Mouse (Mus musculus): ENCODE measurements around the gene Dbp. TPM values are rescaled to one million over a fixed set of nuclear protein-coding genes. Genes with fewer than 3 reads are reported as not detected.

Gene Dbp
- polyA plus RNA-seq, 1 experiment from 2014 or later: 3.2 TPM

DNA sequence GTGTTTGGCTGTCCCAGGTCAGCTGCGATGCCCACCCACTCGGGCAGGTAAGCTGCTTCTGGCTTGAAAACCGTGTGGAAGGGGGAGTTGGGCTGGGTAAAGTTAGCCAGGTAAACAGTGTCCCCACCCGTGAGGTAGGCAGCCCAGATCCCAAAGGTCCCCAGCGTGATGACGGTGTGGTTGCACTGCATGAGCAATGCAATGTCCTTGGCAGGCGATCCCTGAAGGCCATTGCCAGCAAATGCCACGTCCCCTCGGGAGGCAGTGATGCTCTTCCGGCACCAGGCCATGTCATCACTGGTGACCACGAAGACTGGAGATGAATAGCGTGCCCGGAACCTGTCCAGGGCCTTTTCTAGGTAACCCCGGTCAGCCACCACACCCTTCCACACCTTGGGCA, 26.4 kb upstream of the Dbp start:
- Histone ChIP-seq H3K4me1 (ENCODE audit: control insufficient read depth, insufficient read depth, low read depth, low read length) (peaks cover 4% of the 10 kb centered on the region; the same call in 1 of the 2 replicates), H3K27me3 (replicated peaks; ENCODE audit: control insufficient read depth, insufficient read depth, low read length) (no peaks in the 10 kb centered on the region), H3K27ac (ENCODE audit: low read depth, low read length) (no peak overlapping the region), H3K4me3 (ENCODE audit: low read length) (no peak overlapping the region), H3K36me3 (ENCODE audit: control insufficient read depth, insufficient read depth, low read length) (no peaks in the 10 kb centered on the region), H3K9me3 (ENCODE audit: control insufficient read depth, low read length) (no peaks in the 10 kb centered on the region), H3K4me2 (ENCODE audit: low read length) (no peak overlapping the region), H3K9ac (ENCODE audit: low read depth, low read length) (no peak overlapping the region)
- 96% methylated on average over 14 of the region's 14 CpGs for WGBS
- ATAC-seq: no peak

GRCm38 (mm10) chr7:45679966-45680621, 24.8 kb upstream of the Dbp start:
- WGBS: 64% methylated on average over 14 of the region's 14 CpGs
- no peak overlapping the region for H3K9ac ChIP-seq (ENCODE audit: low read depth, low read length)
- no peak overlapping the region for H3K4me3 ChIP-seq (ENCODE audit: low read length)
- H3K4me1 ChIP-seq (ENCODE audit: control insufficient read depth, insufficient read depth, low read depth, low read length): peaks cover 4% of the 10 kb centered on the region; the same call in 1 of the 2 replicates
- no peak overlapping the region for H3K4me2 ChIP-seq (ENCODE audit: low read length)
- no peak overlapping the region for H3K27ac ChIP-seq (ENCODE audit: low read depth, low read length)
- no peaks in the 10 kb centered on the region for H3K27me3 ChIP-seq (replicated peaks; ENCODE audit: control insufficient read depth, insufficient read depth, low read length)
- ATAC-seq: no peak
- H3K9me3 ChIP-seq (ENCODE audit: control insufficient read depth, low read length): no peaks in the 10 kb centered on the region
- H3K36me3 ChIP-seq (ENCODE audit: control insufficient read depth, insufficient read depth, low read length): no peaks in the 10 kb centered on the region

DNA sequence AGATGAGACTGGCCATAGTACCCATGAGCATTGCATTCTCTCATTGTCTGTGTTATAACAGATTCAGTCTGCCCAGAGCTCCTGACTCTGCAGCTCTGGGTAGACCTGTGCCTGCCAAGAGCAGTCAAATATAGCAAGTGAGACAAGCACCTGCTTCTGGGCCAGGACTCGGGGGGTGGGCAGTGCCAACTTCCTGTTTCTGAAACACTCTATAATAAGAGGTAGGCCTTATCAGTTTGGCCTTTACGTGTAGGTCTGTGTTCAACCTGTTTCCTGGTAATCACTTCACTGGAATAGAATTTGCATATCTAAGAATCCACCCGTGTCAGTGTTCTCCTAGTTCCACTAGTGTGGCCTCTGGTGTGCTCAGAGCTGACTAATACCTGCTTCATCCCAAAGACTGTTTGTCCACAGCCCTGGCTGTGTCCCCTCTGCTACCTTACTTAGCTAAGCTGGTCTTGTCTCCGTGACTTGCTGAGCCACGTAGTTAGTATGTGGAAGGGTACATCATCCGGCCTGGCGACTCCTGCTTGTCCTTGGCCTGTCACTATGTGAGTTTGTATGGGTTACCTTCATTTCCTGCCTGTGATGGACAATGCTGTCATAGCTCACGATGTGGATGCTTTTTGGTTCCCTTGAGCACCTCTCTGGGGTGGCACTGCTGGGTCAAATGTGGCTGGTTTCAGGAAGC, 23.7 kb upstream of the Dbp start:
- WGBS: 88% methylated on average over 8 of the region's 8 CpGs

DNA sequence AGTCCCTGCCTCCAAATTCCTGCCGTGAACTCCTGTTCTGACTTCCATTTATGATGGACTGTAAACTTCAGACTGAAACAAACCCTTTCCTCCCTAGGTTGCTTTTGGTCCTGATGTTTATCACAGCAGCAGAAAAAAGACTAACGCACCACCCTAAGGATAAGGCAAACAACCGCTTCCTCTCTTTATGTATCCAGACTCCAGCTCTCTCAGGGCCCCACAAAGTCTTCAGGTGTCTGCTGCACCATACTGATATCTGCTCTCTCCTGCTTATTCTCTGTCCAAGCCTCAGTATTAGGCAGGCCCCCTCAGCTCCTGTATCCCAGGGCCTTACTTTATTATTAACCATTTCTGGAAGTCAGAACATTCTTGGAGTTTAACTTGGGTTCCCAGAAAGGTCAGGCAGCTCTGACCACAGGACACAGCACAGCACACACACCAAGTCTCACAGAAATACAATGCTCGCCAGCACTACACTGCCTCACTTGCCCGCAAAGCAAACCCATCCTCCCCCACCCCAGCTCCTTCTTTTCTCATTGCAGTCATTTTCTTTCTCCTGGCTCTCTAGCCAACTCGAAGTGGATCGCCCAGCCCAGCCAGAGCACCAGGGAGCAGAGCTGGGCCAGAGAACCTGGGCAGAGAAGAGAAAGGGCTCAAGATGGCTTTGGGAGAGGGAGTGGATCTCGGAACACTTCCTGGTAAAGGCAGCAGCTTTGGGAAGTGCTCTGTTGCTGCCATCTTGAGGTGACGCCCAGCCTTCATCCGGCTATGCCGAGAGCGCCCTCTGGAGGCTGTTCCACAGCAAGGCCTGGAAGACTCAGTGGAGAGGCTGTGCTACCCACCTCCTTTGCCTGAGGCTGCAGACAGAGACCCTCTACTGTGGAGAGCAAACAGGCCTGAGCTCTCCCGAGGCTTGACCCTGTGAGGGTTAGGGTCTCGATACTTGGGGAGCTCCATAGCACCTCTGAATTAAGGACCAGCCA, 22.5 kb upstream of the Dbp start:
- Histone ChIP-seq H3K36me3 (ENCODE audit: control insufficient read depth, insufficient read depth, low read length) (no peaks in the 10 kb centered on the region), H3K27ac (ENCODE audit: low read depth, low read length) (peak overlapping the region; percentile 69; the same call in 1 of the 2 replicates), H3K4me1 (ENCODE audit: control insufficient read depth, insufficient read depth, low read depth, low read length) (peaks cover 4% of the 10 kb centered on the region; the same call in 1 of the 2 replicates), H3K27me3 (replicated peaks; ENCODE audit: control insufficient read depth, insufficient read depth, low read length) (no peaks in the 10 kb centered on the region), H3K4me3 (ENCODE audit: low read length) (no peak overlapping the region), H3K9ac (ENCODE audit: low read depth, low read length) (peak overlapping the region; percentile 60), H3K4me2 (ENCODE audit: low read length) (peak overlapping the region; percentile 49), H3K9me3 (ENCODE audit: control insufficient read depth, low read length) (no peaks in the 10 kb centered on the region)
- WGBS: 28% methylated on average over 14 of the region's 14 CpGs
- ATAC-seq: peak; percentile 78

More for the DNA sequence above, 23.7 kb upstream of the Dbp start:
- no peaks in the 10 kb centered on the region for H3K36me3 ChIP-seq (ENCODE audit: control insufficient read depth, insufficient read depth, low read length)
- no peak overlapping the region for H3K27ac ChIP-seq (ENCODE audit: low read depth, low read length)
- no peaks in the 10 kb centered on the region for H3K9me3 ChIP-seq (ENCODE audit: control insufficient read depth, low read length)
- peaks cover 4% of the 10 kb centered on the region; the same call in 1 of the 2 replicates for H3K4me1 ChIP-seq (ENCODE audit: control insufficient read depth, insufficient read depth, low read depth, low read length)
- no peak overlapping the region for H3K9ac ChIP-seq (ENCODE audit: low read depth, low read length)
- H3K27me3 ChIP-seq (replicated peaks; ENCODE audit: control insufficient read depth, insufficient read depth, low read length): no peaks in the 10 kb centered on the region
- ATAC-seq: no peak
- H3K4me2 ChIP-seq (ENCODE audit: low read length): no peak overlapping the region
- no peak overlapping the region for H3K4me3 ChIP-seq (ENCODE audit: low read length)

- Histone ChIP-seq H3K4me1 (ENCODE audit: control insufficient read depth, insufficient read depth, low read depth, low read length) (peaks cover 4% of the 10 kb centered on the region; the same call in 1 of the 2 replicates), H3K27me3 (replicated peaks; ENCODE audit: control insufficient read depth, insufficient read depth, low read length) (no peaks in the 10 kb centered on the region), H3K4me2 (ENCODE audit: low read length) (no peak within 1 kb of the TSS), H3K9ac (ENCODE audit: low read depth, low read length) (no peak within 1 kb of the TSS; the same call in none of the 2 replicates), H3K9me3 (ENCODE audit: control insufficient read depth, low read length) (no peaks in the 10 kb centered on the region), H3K36me3 (ENCODE audit: control insufficient read depth, insufficient read depth, low read length) (no peaks in the 10 kb centered on the region), H3K4me3 (ENCODE audit: low read length) (no peak within 1 kb of the TSS), H3K27ac (ENCODE audit: low read depth, low read length) (no peak within 1 kb of the TSS; the same call in 1 of the 2 replicates)
- 80% methylated on average over 7 of the region's 7 CpGs for WGBS
- ATAC-seq: no peak
Observed at GRCm38 (mm10) chr7:45683396-45684050, 21.4 kb upstream of the Dbp start, which contains the start of gene Ntn5. Gene Ntn5 (plus strand): TSS chr7:45684022.

DNA sequence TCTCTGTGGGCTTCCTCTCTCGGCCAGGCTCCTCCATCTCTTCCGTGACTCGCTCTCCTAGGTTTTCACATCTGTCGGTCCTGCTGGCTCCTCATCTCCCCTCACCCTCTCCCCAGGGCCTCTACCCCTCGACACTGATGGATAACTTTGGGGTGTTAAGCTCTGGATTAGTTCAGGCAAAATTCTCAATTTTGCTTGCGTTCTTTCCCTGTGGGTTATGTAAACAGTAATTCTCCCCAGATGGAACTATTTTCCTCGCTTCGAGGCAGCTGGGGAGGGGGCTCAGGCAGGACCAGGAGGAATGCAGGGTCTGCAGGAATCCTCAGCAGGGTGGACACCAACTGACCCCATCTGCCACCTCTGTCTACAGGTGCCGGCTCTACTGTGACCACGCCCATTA, 19.1 kb upstream of the Dbp start:
- Histone ChIP-seq H3K36me3 (ENCODE audit: control insufficient read depth, insufficient read depth, low read length) (no peaks in the 10 kb centered on the region), H3K9ac (ENCODE audit: low read depth, low read length) (no peak overlapping the region), H3K4me2 (ENCODE audit: low read length) (no peak overlapping the region), H3K27ac (ENCODE audit: low read depth, low read length) (no peak overlapping the region), H3K9me3 (ENCODE audit: control insufficient read depth, low read length) (no peaks in the 10 kb centered on the region), H3K4me3 (ENCODE audit: low read length) (no peak overlapping the region), H3K27me3 (replicated peaks; ENCODE audit: control insufficient read depth, insufficient read depth, low read length) (no peaks in the 10 kb centered on the region), H3K4me1 (ENCODE audit: control insufficient read depth, insufficient read depth, low read depth, low read length) (peaks cover 4% of the 10 kb centered on the region; the same call in 1 of the 2 replicates)
- WGBS: 54% methylated on average over 10 of the region's 10 CpGs
- ATAC-seq: no peak

DNA sequence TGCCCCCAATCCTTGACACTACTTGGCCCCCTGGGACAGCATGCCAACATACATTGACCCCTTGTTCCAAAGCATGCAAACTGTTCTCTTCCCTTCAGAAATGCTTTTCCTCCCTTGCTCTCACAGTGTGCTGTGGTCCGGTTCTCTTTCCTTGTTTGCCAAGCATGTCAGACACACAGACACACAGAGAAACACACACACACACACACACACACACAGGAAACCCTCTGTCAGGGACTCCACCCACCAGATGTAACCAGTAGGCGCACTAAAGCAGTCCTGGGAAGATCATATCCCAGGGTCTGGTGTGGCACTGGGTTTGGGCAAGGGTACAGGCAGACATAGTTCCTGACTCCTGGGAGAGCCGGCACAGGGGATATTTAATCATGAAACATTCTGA, 18.0 kb upstream of the Dbp start:
- ATAC-seq: no peak
- Histone ChIP-seq H3K36me3 (ENCODE audit: control insufficient read depth, insufficient read depth, low read length) (no peaks in the 10 kb centered on the region), H3K27me3 (replicated peaks; ENCODE audit: control insufficient read depth, insufficient read depth, low read length) (no peaks in the 10 kb centered on the region), H3K9me3 (ENCODE audit: control insufficient read depth, low read length) (no peaks in the 10 kb centered on the region), H3K27ac (ENCODE audit: low read depth, low read length) (no peak overlapping the region), H3K9ac (ENCODE audit: low read depth, low read length) (no peak overlapping the region), H3K4me2 (ENCODE audit: low read length) (no peak overlapping the region), H3K4me1 (ENCODE audit: control insufficient read depth, insufficient read depth, low read depth, low read length) (peaks cover 4% of the 10 kb centered on the region; the same call in 1 of the 2 replicates), H3K4me3 (ENCODE audit: low read length) (no peak overlapping the region)
- 62% methylated on average over 3 of the region's 3 CpGs for WGBS

- no peak overlapping the region for H3K9ac ChIP-seq (ENCODE audit: low read depth, low read length)
- no peaks in the 10 kb centered on the region for H3K9me3 ChIP-seq (ENCODE audit: control insufficient read depth, low read length)
- 64% methylated on average over 6 of the region's 6 CpGs for WGBS
- no peak overlapping the region for H3K27ac ChIP-seq (ENCODE audit: low read depth, low read length)
- ATAC-seq: no peak
- no peaks in the 10 kb centered on the region for H3K36me3 ChIP-seq (ENCODE audit: control insufficient read depth, insufficient read depth, low read length)
- H3K4me3 ChIP-seq (ENCODE audit: low read length): no peak overlapping the region
- H3K4me2 ChIP-seq (ENCODE audit: low read length): no peak overlapping the region
- H3K27me3 ChIP-seq (replicated peaks; ENCODE audit: control insufficient read depth, insufficient read depth, low read length): no peaks in the 10 kb centered on the region
- H3K4me1 ChIP-seq (ENCODE audit: control insufficient read depth, insufficient read depth, low read depth, low read length): no peaks in the 10 kb centered on the region; the same call in 1 of the 2 replicates
Observed at GRCm38 (mm10) chr7:45689099-45689498, 15.8 kb upstream of the Dbp start.
